Mouse (Mus musculus) bone marrow, adult 2 months (tissue): Measurements from ENCODE around the gene Cep128.

Experiments used
- CTCF ChIP-seq: fragments of 200-500 bp; IDR thresholded peaks from 2 replicates; pipeline ENCODE4 v1.5.1; 2011; ENCODE audit warnings: low read length, control low read depth; ENCODE audit not compliant: control insufficient read depth, insufficient read depth
- POLR2A ChIP-seq: fragments of 200-500 bp; IDR thresholded peaks from 2 replicates; pipeline ENCODE4 v1.6.1; 2011; ENCODE audit warnings: low read depth, mild to moderate bottlenecking, control low read depth, low read length, borderline replicate concordance; ENCODE audit not compliant: control insufficient read depth

DNA sequence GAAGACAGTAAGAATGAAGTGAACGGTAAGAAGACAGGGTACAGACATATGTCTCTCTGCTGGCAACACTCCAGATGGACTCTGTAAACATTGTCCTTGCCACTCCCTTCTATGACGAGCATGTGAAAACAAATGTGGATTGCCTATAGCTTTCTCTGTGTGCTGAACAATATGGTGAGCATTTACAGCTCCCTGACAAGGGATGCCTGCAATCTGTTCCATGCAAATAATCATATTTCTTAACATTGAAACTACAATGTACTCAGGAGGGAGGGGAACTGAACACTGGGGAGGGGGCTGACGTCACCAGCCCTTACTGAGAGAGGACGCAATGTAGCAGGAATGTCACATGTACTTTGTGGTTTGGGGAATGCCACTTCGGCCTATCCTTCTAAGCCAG is 355.1 kb downstream of the Cep128 start:
- TF ChIP-seq POLR2A (no peak), CTCF (no peak)
